Mouse (Mus musculus) thymus, adult 2 months (tissue): ENCODE results near the gene Olfr1173.

Source experiments
- CTCF ChIP-seq: fragments of 200-500 bp; IDR thresholded peaks from 2 replicates; pipeline ENCODE4 v1.5.1; 2012; ENCODE audit warnings: mild to moderate bottlenecking, control low read depth, low read length, moderate library complexity, borderline replicate concordance; ENCODE audit not compliant: control insufficient read depth, poor library complexity, insufficient read depth; ENCODE audit errors: extremely low read depth
- POLR2A ChIP-seq: fragments of 200-500 bp; IDR thresholded peaks from 2 replicates; pipeline ENCODE4 v1.6.1; 2012; ENCODE audit warnings: mild to moderate bottlenecking, low read length, control low read depth, moderate library complexity; ENCODE audit not compliant: control insufficient read depth, poor library complexity, insufficient read depth; ENCODE audit errors: extremely low read depth

DNA sequence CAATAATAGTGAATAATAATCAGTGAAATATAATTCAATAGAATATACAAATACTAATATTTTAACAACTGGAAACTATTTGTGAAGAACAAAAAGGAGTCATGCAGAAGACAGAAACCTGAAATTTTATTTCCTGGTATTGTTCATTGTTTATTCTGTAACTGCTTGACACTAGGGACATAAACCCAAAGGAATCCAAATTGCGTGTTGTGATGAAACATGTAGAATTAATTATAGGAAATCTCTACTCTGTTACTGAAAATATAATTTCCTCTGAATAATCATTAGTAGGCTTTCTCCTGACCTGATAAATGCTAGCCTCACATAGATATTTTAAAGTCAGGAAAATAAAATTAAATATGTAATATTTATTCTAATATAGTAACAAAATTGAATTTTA is 51.4 kb downstream of the Olfr1173 start, which contains the start of gene Olfr1170:
- TF ChIP-seq POLR2A (no peak), CTCF (no peak)
